Mouse (Mus musculus): Measurements from ENCODE around the gene Apoa1. TPM values are rescaled to one million over a fixed set of nuclear protein-coding genes. Genes with fewer than 3 reads are reported as not detected.

Gene Apoa1
- total RNA-seq (2022) = under 1 TPM in 3 of 4 experiments, not detected in 1; 0.36 to 0.43 (median 0.37) TPM

GRCm38 (mm10) chr9:46228491-46228890 lies at the start of gene Apoa1:
Gene Apoa1 (plus strand): TSS chr9:46228580.
- no peak for DNase-seq (ENCODE audit: low spot score in 2 of 2)

- DNase-seq (ENCODE audit: low spot score in 2 of 2) = no peak
These were observed 49.8 kb upstream of the Apoa1 start for GRCm38 (mm10) chr9:46178595-46178994.

GRCm38 (mm10) chr9:46181297-46181696 lies 47.1 kb upstream of the Apoa1 start:
- DNase-seq (ENCODE audit: low spot score in 2 of 2) = no peak

- no peak for DNase-seq (ENCODE audit: low spot score in 2 of 2)
These were observed 43.8 kb upstream of the Apoa1 start for GRCm38 (mm10) chr9:46184542-46184941.

- no peak for DNase-seq (ENCODE audit: low spot score in 2 of 2)
These were observed 43.2 kb upstream of the Apoa1 start for GRCm38 (mm10) chr9:46185191-46185590.

- no peak for DNase-seq (ENCODE audit: low spot score in 2 of 2)
These were observed 42.0 kb upstream of the Apoa1 start for GRCm38 (mm10) chr9:46186387-46186786.

GRCm38 (mm10) chr9:46188370-46188769 lies 40.0 kb upstream of the Apoa1 start:
- no peak for DNase-seq (ENCODE audit: low spot score in 2 of 2)

- no peak for DNase-seq (ENCODE audit: low spot score in 2 of 2)
These were observed 39.4 kb upstream of the Apoa1 start for GRCm38 (mm10) chr9:46188956-46189355.

- no peak for DNase-seq (ENCODE audit: low spot score in 2 of 2)
These were observed 39.0 kb upstream of the Apoa1 start for GRCm38 (mm10) chr9:46189381-46189780.

- DNase-seq (ENCODE audit: low spot score in 2 of 2) = no peak
These were observed 37.1 kb upstream of the Apoa1 start for GRCm38 (mm10) chr9:46191234-46191633.

- DNase-seq (ENCODE audit: low spot score in 2 of 2) = no peak
These were observed 36.7 kb upstream of the Apoa1 start for GRCm38 (mm10) chr9:46191644-46192043.

- no peak for DNase-seq (ENCODE audit: low spot score in 2 of 2)
These were observed 35.7 kb upstream of the Apoa1 start for GRCm38 (mm10) chr9:46192642-46193041.

GRCm38 (mm10) chr9:46194809-46195208 lies 33.6 kb upstream of the Apoa1 start:
- no peak for DNase-seq (ENCODE audit: low spot score in 2 of 2)

- no peak for DNase-seq (ENCODE audit: low spot score in 2 of 2)
These were observed 31.6 kb upstream of the Apoa1 start for GRCm38 (mm10) chr9:46196699-46197169.

GRCm38 (mm10) chr9:46198461-46198860 lies 29.9 kb upstream of the Apoa1 start:
- peak in 1 of 2 experiments; percentile 47 for DNase-seq (ENCODE audit: low spot score in 2 of 2)

GRCm38 (mm10) chr9:46198936-46199335 lies 29.4 kb upstream of the Apoa1 start:
- DNase-seq (ENCODE audit: low spot score in 2 of 2) = no peak

- DNase-seq (ENCODE audit: low spot score in 2 of 2) = no peak
These were observed 28.8 kb upstream of the Apoa1 start for GRCm38 (mm10) chr9:46199609-46200008.

- DNase-seq (ENCODE audit: low spot score in 2 of 2) = no peak
These were observed 21.4 kb upstream of the Apoa1 start for GRCm38 (mm10) chr9:46206834-46207500.

- DNase-seq (ENCODE audit: low spot score in 2 of 2) = no peak
These were observed 20.9 kb upstream of the Apoa1 start for GRCm38 (mm10) chr9:46207501-46207869.

- DNase-seq (ENCODE audit: low spot score in 2 of 2) = no peak
These were observed 19.9 kb upstream of the Apoa1 start for GRCm38 (mm10) chr9:46208401-46208974.

GRCm38 (mm10) chr9:46210473-46210872 lies 17.9 kb upstream of the Apoa1 start:
- no peak for DNase-seq (ENCODE audit: low spot score in 2 of 2)

- no peak for DNase-seq (ENCODE audit: low spot score in 2 of 2)
These were observed 14.1 kb upstream of the Apoa1 start for GRCm38 (mm10) chr9:46214276-46214675.

GRCm38 (mm10) chr9:46214946-46215337 lies 13.4 kb upstream of the Apoa1 start:
- no peak for DNase-seq (ENCODE audit: low spot score in 2 of 2)

Data from left cerebral cortex, adult 8-10 months (tissue).